Mouse (Mus musculus): ENCODE data around the gene Plk1.

GRCm38 (mm10) chr7:122123518-122123917 is 35.7 kb upstream of the Plk1 start:
- TF ChIP-seq CTCF (IDR thresholded peaks at IDR 0.05; ENCODE audit: control insufficient read depth, insufficient read depth, insufficient read length) (no peak), MAX (IDR thresholded peaks at IDR 0.05) (no peak), CEBPB (IDR thresholded peaks at IDR 0.05; ENCODE audit: low read depth) (no peak), FOSL1 (IDR thresholded peaks at IDR 0.05; ENCODE audit: insufficient read depth, low read length, poor library complexity, severe bottlenecking) (no peak), MYOG (IDR thresholded peaks at IDR 0.05; ENCODE audit: control insufficient read depth, extremely low read depth, insufficient read length) (no peak), MYOD1 (IDR thresholded peaks at IDR 0.05; ENCODE audit: control insufficient read depth, insufficient read length, low read depth) (no peak)

All from C2C12 (cell line).